Mouse (Mus musculus) CH12.LX (cell line): ENCODE data around the gene Pomt2. TPM values are rescaled to one million over a fixed set of nuclear protein-coding genes. Genes with fewer than 3 reads are reported as not detected.

Source experiments
- DNase-seq: peaks from one replicate; pipeline ENCODE4 v3.0.0-alpha.2; 2013; ENCODE audit errors: extremely low read depth
- H3K27ac ChIP-seq: 2 replicates; pipeline ENCODE4 v1.5.1; 2012; ENCODE audit warnings: low read depth, mild to moderate bottlenecking, control low read depth, moderate library complexity; ENCODE audit not compliant: insufficient read depth
- H3K27me3 ChIP-seq: replicated peaks from 2 replicates; pipeline ENCODE3; 2012; ENCODE audit warnings: inconsistent platforms
- H3K36me3 ChIP-seq, 2 experiments: replicated peaks in 1 of 2; 2 replicates each; pipeline versions ENCODE3 to v1.6.1; 2012; ENCODE audit warnings: inconsistent platforms in 1 of 2, low read length in 1 of 2, mild to moderate bottlenecking in 1 of 2, mixed read lengths in 1 of 2, moderate library complexity in 1 of 2; ENCODE audit not compliant: control insufficient read depth in 1 of 2, insufficient read depth in 1 of 2
- H3K4me1 ChIP-seq, 2 experiments: 2 replicates each; pipeline ENCODE4 v1.6.1; 2012; ENCODE audit warnings: inconsistent platforms in 1 of 2, moderate library complexity in 1 of 2; ENCODE audit not compliant: insufficient read depth in 2 of 2, control insufficient read depth in 1 of 2
- H3K4me2 ChIP-seq: 2 replicates; pipeline ENCODE4 v1.6.1; 2012; ENCODE audit warnings: low read depth, mild to moderate bottlenecking, control low read depth; ENCODE audit not compliant: poor library complexity, insufficient read depth, severe bottlenecking
- H3K4me3 ChIP-seq, 3 experiments: fragments of 150-350 bp in 1 of 3; sonication (generic) in 1 of 3; replicated peaks in 1 of 3; 2 replicates each; pipeline versions ENCODE3 to v1.5.1; 2011 to 2012; ENCODE audit warnings: low read depth in 2 of 3, low read length in 2 of 3, mild to moderate bottlenecking in 2 of 3, moderate library complexity in 2 of 3, control low read depth in 1 of 3, improper control_type of control experiment in 1 of 3, inconsistent platforms in 1 of 3, mixed read lengths in 1 of 3; ENCODE audit not compliant: poor library complexity in 1 of 3
- H3K79me2 ChIP-seq: replicated peaks from 2 replicates; pipeline ENCODE4 v1.6.1; 2012; ENCODE audit warnings: mild to moderate bottlenecking, moderate library complexity; ENCODE audit not compliant: control insufficient read depth, poor library complexity, insufficient read depth, severe bottlenecking; ENCODE audit errors: extremely low read depth
- H3K9ac ChIP-seq: 2 replicates; pipeline ENCODE4 v1.6.1; 2012; ENCODE audit warnings: low read depth, mild to moderate bottlenecking, control low read depth, moderate library complexity; ENCODE audit not compliant: insufficient read depth
- H3K9me3 ChIP-seq: replicated peaks from 2 replicates; pipeline ENCODE3; 2012; ENCODE audit warnings: low read length, inconsistent platforms, mixed read lengths
- BHLHE40 ChIP-seq: IDR thresholded peaks from 2 replicates; pipeline ENCODE4 v1.6.1; 2011; ENCODE audit warnings: mild to moderate bottlenecking, low read depth, low read length, improper control_type of control experiment
- CHD1 ChIP-seq: IDR thresholded peaks from 2 replicates; pipeline ENCODE4 v1.6.1; 2012; ENCODE audit warnings: low read depth, low read length, improper control_type of control experiment, inconsistent platforms
- CHD2 ChIP-seq: IDR thresholded peaks from 2 replicates; pipeline ENCODE4 v1.6.1; 2011; ENCODE audit warnings: low read length, improper control_type of control experiment
- CTCF ChIP-seq, 2 experiments: IDR thresholded peaks in 1 of 2; conservative IDR thresholded peaks in 1 of 2; 2 replicates each; pipeline ENCODE4 v1.5.1; 2011 to 2012; ENCODE audit warnings: low read depth in 2 of 2, low read length in 2 of 2, improper control_type of control experiment in 1 of 2, inconsistent platforms in 1 of 2, mild to moderate bottlenecking in 1 of 2, moderate library complexity in 1 of 2
- EP300 ChIP-seq: IDR thresholded peaks from 2 replicates; pipeline ENCODE4 v1.6.1; 2011; ENCODE audit warnings: low read length, improper control_type of control experiment
- ETS1 ChIP-seq: conservative IDR thresholded peaks from 2 replicates; pipeline ENCODE4 v1.6.1; 2012; ENCODE audit warnings: low read depth, mild to moderate bottlenecking, inconsistent platforms, low read length, improper control_type of control experiment, moderate library complexity
- GABPA ChIP-seq: IDR thresholded peaks from 2 replicates; pipeline ENCODE4 v1.6.1; 2012; ENCODE audit warnings: low read depth, low read length, improper control_type of control experiment, inconsistent platforms; ENCODE audit not compliant: insufficient replicate concordance
- HCFC1 ChIP-seq: IDR thresholded peaks from 2 replicates; pipeline ENCODE4 v1.6.1; 2012; ENCODE audit warnings: low read depth, mild to moderate bottlenecking, inconsistent platforms, low read length, improper control_type of control experiment
- JUN ChIP-seq: IDR thresholded peaks from 2 replicates; pipeline ENCODE4 v1.6.1; 2011; ENCODE audit warnings: low read depth, mild to moderate bottlenecking, low read length, improper control_type of control experiment, moderate library complexity; ENCODE audit not compliant: insufficient read depth
- MAX ChIP-seq: IDR thresholded peaks from 2 replicates; pipeline ENCODE4 v1.6.1; 2011; ENCODE audit warnings: low read length, improper control_type of control experiment
- MXI1 ChIP-seq: IDR thresholded peaks from 2 replicates; pipeline ENCODE4 v1.6.1; 2011; ENCODE audit warnings: mild to moderate bottlenecking, low read depth, low read length, improper control_type of control experiment
- NRF1 ChIP-seq: IDR thresholded peaks from 2 replicates; pipeline ENCODE4 v1.6.1; 2014; ENCODE audit warnings: low read depth, mild to moderate bottlenecking, inconsistent platforms, low read length, improper control_type of control experiment, moderate library complexity
- RCOR1 ChIP-seq: conservative IDR thresholded peaks from 2 replicates; pipeline ENCODE4 v1.6.1; 2012; ENCODE audit warnings: low read depth, mild to moderate bottlenecking, inconsistent platforms, low read length, improper control_type of control experiment
- ZKSCAN1 ChIP-seq: IDR thresholded peaks from 2 replicates; pipeline ENCODE4 v1.6.1; 2012; ENCODE audit warnings: low read depth, inconsistent platforms, low read length, improper control_type of control experiment, borderline replicate concordance
- ZNF384 ChIP-seq: IDR thresholded peaks from 2 replicates; pipeline ENCODE4 v1.6.1; 2012; ENCODE audit warnings: low read depth, low read length, improper control_type of control experiment, inconsistent platforms
- dilution Hi-C: fragments of 300-500 bp; cut with MboI; formaldehyde crosslinking; loops from 2 replicates; pipeline ENCODE4 v1.14.3; 2020; ENCODE audit warnings: low sequenced_read_pairs; ENCODE audit not compliant: extremely low pct_unique_long_range_greater_than_20kb, extremely low pct_ligation_motif_present
- in situ Hi-C: fragments of 300-500 bp; cut with MboI; formaldehyde crosslinking; loops from 3 replicates; pipeline ENCODE4 v1.14.3; 2019; ENCODE audit warnings: low sequenced_read_pairs, low pct_ligation_motif_present, low pct_unique_long_range_greater_than_20kb, mixed read lengths
- polyA plus RNA-seq: library from polyadenylated mRNA; unstranded; fragments of >175 nt; gene quantifications from 2 replicates; pipeline ENCODE4 v1.2.1, GENCODE M21; 2012; ENCODE audit warnings: low read depth; ENCODE audit not compliant: insufficient read length
- total RNA-seq, 2 experiments: library from RNA; depleted of rRNA; stranded (reverse); fragments of 300-350 nt in 1 of 2; fragments of >200 nt in 1 of 2; gene quantifications; 2 replicates each; pipeline ENCODE4 v1.2.3; 2012 to 2014

The Pomt2 gene
- total and polyA plus RNA-seq, 3 experiments, result 11.6 to 12.8 (median 11.7) TPM

DNA sequence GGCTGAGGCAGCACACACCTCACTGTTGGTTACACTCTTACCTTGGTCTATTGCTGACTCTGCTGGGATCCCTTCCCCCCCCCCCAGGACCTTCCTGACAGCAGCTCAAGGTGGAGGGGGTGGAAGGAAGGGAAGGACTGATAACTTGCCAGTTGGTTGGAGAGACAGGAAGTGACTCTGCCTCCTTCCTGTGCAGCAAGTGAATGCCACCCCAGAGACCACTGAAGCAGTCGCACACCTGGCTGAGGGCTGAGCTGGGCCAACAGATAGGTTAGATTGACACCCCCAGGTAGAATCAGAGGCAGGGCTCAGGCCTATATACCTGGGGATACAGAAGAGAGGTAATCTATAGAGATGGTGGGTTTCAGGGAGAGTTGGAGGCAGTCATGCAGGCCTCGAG lies 55.9 kb downstream of the Pomt2 start:
- dilution Hi-C loops, result no loop called here
- DNase-seq, result no peak
- no peak overlapping the region for H3K4me3 ChIP-seq
- no peak for TF ChIP-seq MAX
- no peak for TF ChIP-seq CHD2
- TF ChIP-seq JUN, result no peak
- no peak for TF ChIP-seq RCOR1
- TF ChIP-seq BHLHE40, result no peak
- no peak for TF ChIP-seq CTCF (conservative IDR thresholded peaks at IDR 0.05 in 1 of 2, IDR thresholded peaks at IDR 0.05 in 1 of 2; ENCODE audit: low read depth in 2 of 2, low read length in 2 of 2)
- no peak for TF ChIP-seq CHD1
- TF ChIP-seq GABPA, result no peak
- TF ChIP-seq NRF1, result no peak
- no peaks in the 10 kb centered on the region for H3K27me3 ChIP-seq
- H3K79me2 ChIP-seq, result no peaks in the 10 kb centered on the region
- no peak overlapping the region for H3K9ac ChIP-seq
- in situ Hi-C loops, result no loop called here
- H3K4me2 ChIP-seq, result no peak overlapping the region
- H3K36me3 ChIP-seq, result no peaks in the 10 kb centered on the region
- peaks cover 3 to 30% of the 10 kb centered on the region in 2 experiments for H3K4me1 ChIP-seq
- H3K9me3 ChIP-seq, result no peaks in the 10 kb centered on the region
- no peak overlapping the region for H3K27ac ChIP-seq

DNA sequence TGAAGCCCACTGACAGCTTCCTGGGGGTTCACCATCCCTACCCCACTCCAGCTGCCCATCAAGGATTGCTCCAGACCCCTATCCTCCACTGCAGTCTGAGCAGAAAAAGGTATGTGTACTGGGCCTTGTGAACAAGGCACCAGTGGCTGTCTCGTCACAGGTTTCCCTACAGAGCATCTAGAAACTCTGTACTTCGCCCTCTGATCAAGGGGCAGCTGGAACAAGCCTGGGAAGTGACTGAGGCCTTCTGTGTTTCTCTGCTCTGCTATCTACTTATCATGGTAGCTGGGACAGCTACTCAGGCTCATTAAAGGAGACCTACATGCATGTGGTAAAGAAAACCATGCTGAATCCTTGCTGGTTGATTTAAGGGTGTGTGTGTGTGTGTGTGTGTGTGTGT lies 58.1 kb downstream of the Pomt2 start:
- no peak for TF ChIP-seq MAX
- TF ChIP-seq, all 38 proteins: peak for 0
- Histone ChIP-seq H3K4me2 (no peak overlapping the region), H3K4me1 (peaks cover 3 to 30% of the 10 kb centered on the region in 2 experiments), H3K79me2 (no peaks in the 10 kb centered on the region), H3K27ac (no peak overlapping the region), H3K27me3 (peaks cover 5% of the 10 kb centered on the region), H3K9ac (no peak overlapping the region), H3K36me3 (no peaks in the 10 kb centered on the region), H3K9me3 (no peaks in the 10 kb centered on the region), H3K4me3 (no peak overlapping the region)
- DNase-seq, result no peak
- in situ Hi-C loops (no loop called here), dilution Hi-C loops (no loop called here)

- Histone ChIP-seq H3K4me3 (no peak overlapping the region), H3K9me3 (no peaks in the 10 kb centered on the region), H3K27me3 (peaks cover 10% of the 10 kb centered on the region), H3K79me2 (no peaks in the 10 kb centered on the region)
- no peak for TF ChIP-seq ZNF384
- no peak for TF ChIP-seq ETS1
- TF ChIP-seq EP300, result no peak
- no peak for TF ChIP-seq CHD2
- TF ChIP-seq ZKSCAN1, result no peak
- TF ChIP-seq HCFC1, result no peak
- TF ChIP-seq MXI1, result no peak
- TF ChIP-seq RCOR1, result no peak
- TF ChIP-seq, all 38 proteins: peak for 0
- H3K27ac ChIP-seq, result no peak overlapping the region
- in situ Hi-C loops, result no loop called here
- H3K9ac ChIP-seq, result no peak overlapping the region
- peaks cover 3 to 30% of the 10 kb centered on the region in 2 experiments for H3K4me1 ChIP-seq
- H3K4me2 ChIP-seq, result no peak overlapping the region
- dilution Hi-C loops, result no loop called here
- no peaks in the 10 kb centered on the region for H3K36me3 ChIP-seq
- DNase-seq, result no peak
These were observed 58.5 kb downstream of the Pomt2 start for GRCm38 (mm10) chr12:87089255-87089654.
